8 mouse cellular contexts compared by ENCODE assay signal in the genomic region with DNA sequence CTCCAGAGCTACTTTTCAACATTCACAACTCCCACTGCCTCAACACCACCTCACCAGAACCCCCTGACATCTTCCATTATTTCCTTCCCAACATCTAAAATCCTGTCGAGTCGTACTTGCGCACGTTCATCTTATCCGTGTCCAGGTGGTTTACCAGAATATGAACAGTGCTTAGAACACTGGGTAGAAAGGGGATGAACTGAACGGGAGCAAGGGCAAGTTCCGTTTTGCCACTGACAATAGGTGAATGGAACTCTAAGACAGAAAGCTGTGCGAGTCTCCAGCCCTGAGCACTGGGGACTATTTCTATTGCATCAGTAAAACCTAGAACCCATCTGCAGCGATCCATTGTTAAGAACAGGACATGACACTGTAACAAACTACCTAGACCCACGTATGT. TPM values are rescaled to one million over a fixed set of nuclear protein-coding genes. Genes with fewer than 3 reads are reported as not detected.
DNase-seq lines count a peak whose midpoint lies in the region; ATAC-seq and TF ChIP-seq lines count a peak whose summit lies in the region.

No protein-coding gene starts in this region.

- no peaks in the 10 kb centered on the region for H3K9me3 ChIP-seq in kidney, embryonic 16.5 days (ENCODE audit: low read length)
- H3K9me3 ChIP-seq in hindbrain, embryonic 15.5 days: no peaks in the 10 kb centered on the region

- H3K27ac ChIP-seq in kidney, embryonic 16.5 days (ENCODE audit: low read length): no peak overlapping the region
- H3K27ac ChIP-seq in brown adipose tissue, adult 24 weeks (replicated peaks; ENCODE audit: low read depth, low read length): no peak overlapping the region
- peak overlapping the region; percentile 96; the same call in 1 of the 2 replicates for H3K27ac ChIP-seq in hindbrain, embryonic 15.5 days (replicated peaks)

- H3K27me3 ChIP-seq in kidney, embryonic 16.5 days (ENCODE audit: insufficient read depth, low read length): no peaks in the 10 kb centered on the region
- no peaks in the 10 kb centered on the region for H3K27me3 ChIP-seq in hindbrain, embryonic 15.5 days
- H3K27me3 ChIP-seq in myocyte (ENCODE audit: control insufficient read depth, insufficient read depth, insufficient read length): no peaks in the 10 kb centered on the region

- no peak for ATAC-seq in kidney, embryonic 16.5 days (ENCODE audit: low FRiP score, low TSS enrichment)
- no peak for ATAC-seq in hindbrain, embryonic 15.5 days (ENCODE audit: low FRiP score, low read depth)

- peaks cover 19% of the 10 kb centered on the region for H3K4me1 ChIP-seq in kidney, embryonic 16.5 days (ENCODE audit: insufficient read depth, low read length)
- H3K4me1 ChIP-seq in brown adipose tissue, adult 24 weeks (ENCODE audit: control insufficient read depth, insufficient read depth, insufficient read length, low read length): peaks cover 16% of the 10 kb centered on the region
- peaks cover 34% of the 10 kb centered on the region for H3K4me1 ChIP-seq in hindbrain, embryonic 15.5 days (replicated peaks)

- peak overlapping the region; percentile 79 for H3K4me2 ChIP-seq in kidney, embryonic 16.5 days (replicated peaks; ENCODE audit: low read depth, low read length)
- H3K4me2 ChIP-seq in hindbrain, embryonic 15.5 days: peak overlapping the region; percentile 68
- H3K4me2 ChIP-seq in myocyte (ENCODE audit: low read depth): peak overlapping the region; percentile 100

- TF ChIP-seq POLR2A in myocyte (IDR thresholded peaks at IDR 0.05; ENCODE audit: insufficient read length, low read depth): no peak

- H3ac ChIP-seq in myocyte (ENCODE audit: control insufficient read depth, insufficient read length): peak overlapping the region; percentile 92

- WGBS in kidney, embryonic 16.5 days: 18% methylated on average over 10 of the region's 10 CpGs
- 30% methylated on average over 10 of the region's 10 CpGs for whole genome bisulfite sequencing in hindbrain, embryonic 15.5 days

- H3K9ac ChIP-seq in kidney, embryonic 16.5 days (replicated peaks; ENCODE audit: low read length): peak overlapping the region; percentile 90
- H3K9ac ChIP-seq in hindbrain, embryonic 15.5 days: peak overlapping the region; percentile 94

- H3K79me2 ChIP-seq in myocyte (ENCODE audit: control insufficient read depth, insufficient read depth): peaks cover 56% of the 10 kb centered on the region

- DNase-seq in kidney, postnatal 25 days: no peak
- no peak for DNase-seq in left cerebral cortex, adult 8-10 months (ENCODE audit: low spot score in 2 of 2)
- DNase-seq in gastrocnemius, postnatal 10 days: no peak
- no peak for DNase-seq in gastrocnemius, adult 8-10 months (ENCODE audit: low spot score in 2 of 2)

- no peaks in the 10 kb centered on the region for H3K36me3 ChIP-seq in kidney, embryonic 16.5 days (ENCODE audit: insufficient read depth, low read length)
- no peaks in the 10 kb centered on the region for H3K36me3 ChIP-seq in hindbrain, embryonic 15.5 days
- H3K36me3 ChIP-seq in myocyte (ENCODE audit: control insufficient read depth, insufficient read depth): no peaks in the 10 kb centered on the region

- H3K4me3 ChIP-seq in kidney, embryonic 16.5 days (ENCODE audit: low read length): peak overlapping the region; percentile 81
- peak overlapping the region; percentile 90 for H3K4me3 ChIP-seq in brown adipose tissue, adult 24 weeks (ENCODE audit: insufficient read depth, low read depth, low read length)
- peak overlapping the region; percentile 96 for H3K4me3 ChIP-seq in hindbrain, embryonic 15.5 days
- peak overlapping the region; percentile 95 for H3K4me3 ChIP-seq in myocyte

TF ChIP-seq in myocyte, 11 proteins besides CTCF, POLR2A, EP300 and RAD21:
- no peak for TF ChIP-seq SRF (IDR thresholded peaks at IDR 0.05; ENCODE audit: control insufficient read depth, insufficient read length, low read depth)
- no peak for TF ChIP-seq E2F4 (IDR thresholded peaks at IDR 0.05; ENCODE audit: insufficient read depth)
- no peak for TF ChIP-seq USF1 (IDR thresholded peaks at IDR 0.05; ENCODE audit: low read depth)
- TF ChIP-seq MYOG (IDR thresholded peaks at IDR 0.05; ENCODE audit: control insufficient read depth in 1 of 3, insufficient read depth in 1 of 3, insufficient read length in 2 of 3, low read depth in 2 of 3): no peak
- no peak for TF ChIP-seq MAX (IDR thresholded peaks at IDR 0.05; ENCODE audit: low read depth)
- TF ChIP-seq TCF12 (IDR thresholded peaks at IDR 0.05; ENCODE audit: insufficient read depth, poor library complexity, severe bottlenecking): no peak
- no peak for TF ChIP-seq REST (IDR thresholded peaks at IDR 0.05; ENCODE audit: insufficient read depth, insufficient read length)
- TF ChIP-seq CEBPB (IDR thresholded peaks at IDR 0.05; ENCODE audit: insufficient read depth, poor library complexity, severe bottlenecking): no peak

RNA-seq across cellular contexts. Expression of gene Ice1, which starts 0.7 kb away (rescaled TPM):
- 19.8 and 19.9 TPM in 2 replicates for polyA plus RNA-seq in kidney, embryonic 16.5 days (2015; fragmentation: Nextera tagmentation; extraction: Ambion mirVana)
- 5.4 and 5.6 TPM in 2 replicates for polyA plus RNA-seq in brown adipose tissue, adult 24 weeks (2012; ENCODE audit: insufficient read depth, insufficient read length, missing spikeins)
- polyA plus RNA-seq in hindbrain, embryonic 15.5 days (2015; fragmentation: Nextera tagmentation; extraction: Ambion mirVana): 29.7 and 32.4 TPM in 2 replicates
- polyA plus RNA-seq in myocyte (2012; fragmentation: generic; extraction: Trizol): 15.9 TPM
- 10 to 100 TPM; 65.6 to 70.7 (median 68.6) TPM for total RNA-seq in left cerebral cortex, adult 8-10 months (2022)
- total RNA-seq in gastrocnemius, postnatal 10 days (2021): 10 to 100 TPM; 20.7 to 30.7 TPM
- 10 to 100 TPM; 12.2 to 17.2 (median 13.9) TPM for total RNA-seq in gastrocnemius, adult 8-10 months (2022)
